Mouse (Mus musculus) NIH3T3 (cell line): ENCODE measurements around the gene Sapcd2.

ENCODE experiments used
- DNase-seq: peaks from one replicate; pipeline ENCODE4 v3.0.0-alpha.2; 2012; ENCODE audit warnings: low read depth

Gene Sapcd2

GRCm38 (mm10) chr2:25371764-25372643 is at the start of gene Sapcd2:
Gene Sapcd2 (plus strand): TSS chr2:25372321.
- DNase-seq: peak; percentile 91

DNA sequence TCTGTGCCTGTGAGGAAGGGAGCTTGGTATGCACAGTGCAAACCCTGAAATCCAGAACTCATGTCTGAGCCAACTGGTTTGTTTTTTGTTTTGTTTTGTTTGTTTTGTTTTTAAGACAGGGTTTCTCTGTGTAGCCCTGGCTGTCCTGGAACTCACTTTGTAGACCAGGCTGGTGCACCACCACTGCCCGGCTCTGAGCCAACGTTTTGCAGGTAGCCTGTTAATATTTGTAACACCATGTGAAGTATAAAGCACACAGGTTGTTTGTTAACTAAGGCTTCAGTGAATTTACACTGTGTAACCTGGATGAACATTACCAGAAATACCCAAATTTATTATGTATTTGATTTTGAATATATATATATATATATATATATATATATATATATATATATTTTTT is 46.1 kb upstream of the Sapcd2 start:
- no peak for DNase-seq

- peak; percentile 75 for DNase-seq
Observed at GRCm38 (mm10) chr2:25328440-25328839, 43.7 kb upstream of the Sapcd2 start.

GRCm38 (mm10) chr2:25331470-25331869 is 40.7 kb upstream of the Sapcd2 start:
- peak; percentile 37 for DNase-seq

DNA sequence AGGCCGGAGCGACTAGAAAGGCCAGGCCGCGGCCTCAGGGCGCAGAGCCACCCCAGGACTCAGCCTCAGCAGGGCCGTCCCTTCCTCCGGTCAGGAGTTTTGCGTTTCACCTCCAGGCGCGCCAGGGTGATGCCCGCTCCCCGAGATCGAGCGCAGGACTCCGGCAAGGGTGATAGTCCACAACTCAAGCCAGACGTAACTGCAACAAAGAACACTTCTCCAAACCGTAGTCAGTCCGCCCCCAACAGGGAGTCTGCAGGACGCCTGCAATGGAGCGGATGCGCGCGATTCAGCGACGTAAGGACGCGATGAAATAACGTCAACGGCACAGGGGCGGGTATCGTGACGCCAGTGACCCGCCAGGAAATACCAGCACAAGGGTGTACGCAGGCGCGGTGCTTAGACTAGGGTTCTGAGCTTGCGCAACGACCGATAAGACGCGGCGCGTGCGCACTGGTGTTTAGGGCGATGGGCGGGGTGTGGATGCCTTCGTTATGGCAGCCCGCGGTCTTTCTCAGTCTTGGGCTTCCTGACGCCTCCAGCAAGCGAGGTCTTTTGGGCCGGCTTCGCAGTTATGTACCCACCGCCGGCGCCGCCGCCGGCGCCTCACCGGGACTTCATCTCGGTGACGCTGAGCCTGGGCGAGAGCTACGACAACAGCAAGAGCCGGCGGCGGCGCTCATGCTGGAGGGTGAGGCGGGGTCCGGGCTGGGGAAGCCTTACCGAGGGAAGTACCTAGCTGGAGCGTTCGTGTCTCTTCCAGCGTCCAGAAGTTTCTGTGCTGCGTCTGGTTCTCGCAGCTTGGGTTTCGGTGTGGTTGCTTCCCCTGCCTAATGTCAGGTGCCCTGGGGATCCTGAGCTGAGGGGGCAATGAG is 39.6 kb upstream of the Sapcd2 start, which contains the start of gene Man1b1:
Gene Man1b1 (plus strand): TSS at position 53 of the 875 bp plus-strand sequence.
- peak; percentile 100 for DNase-seq

GRCm38 (mm10) chr2:25333569-25333968 is 38.6 kb upstream of the Sapcd2 start:
- DNase-seq: no peak

GRCm38 (mm10) chr2:25338303-25338702 is 33.8 kb upstream of the Sapcd2 start:
- DNase-seq: no peak

- no peak for DNase-seq
Observed at GRCm38 (mm10) chr2:25348162-25348561, 24.0 kb upstream of the Sapcd2 start.

DNA sequence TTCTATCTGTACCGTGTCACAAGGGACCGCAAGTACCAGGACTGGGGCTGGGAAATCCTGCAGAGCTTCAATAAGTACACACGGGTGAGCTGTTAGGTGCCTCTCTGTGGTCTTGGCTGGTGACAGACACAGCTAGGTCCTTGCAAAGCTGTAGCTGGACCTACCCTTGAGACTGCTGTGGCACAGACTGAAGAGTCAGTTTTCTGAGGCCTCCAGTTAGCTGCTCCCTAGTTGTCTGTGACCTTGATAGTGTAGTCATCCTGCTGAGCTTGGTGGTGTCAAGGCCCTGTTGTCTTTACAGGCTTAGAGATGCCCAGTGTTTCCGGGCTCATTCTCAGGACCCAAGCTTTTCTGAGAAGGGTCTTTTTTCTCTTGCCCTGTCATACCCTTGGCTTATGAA is 22.6 kb upstream of the Sapcd2 start:
- DNase-seq: no peak

- DNase-seq: no peak
Observed at GRCm38 (mm10) chr2:25350701-25351100, 21.4 kb upstream of the Sapcd2 start.

DNA sequence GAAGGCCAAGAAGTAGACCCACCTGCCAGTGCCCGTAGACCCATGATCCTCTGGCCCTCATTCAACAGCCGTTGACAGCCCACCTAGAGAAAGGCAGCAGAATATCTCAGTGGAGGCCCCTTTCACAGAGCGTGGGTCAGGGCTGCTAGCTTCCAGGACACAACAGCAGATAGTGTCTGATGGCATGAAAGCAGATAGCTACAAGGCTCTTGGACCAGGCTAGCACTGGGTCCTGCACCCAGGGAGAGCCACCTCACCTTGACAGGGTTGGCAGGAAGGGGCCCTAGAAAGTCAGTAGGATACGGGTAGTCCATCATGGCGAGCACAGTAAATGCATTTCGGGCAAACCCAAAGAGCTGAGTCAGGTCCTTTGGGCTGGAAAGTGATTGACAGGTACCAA is 17.9 kb upstream of the Sapcd2 start:
- DNase-seq: no peak

GRCm38 (mm10) chr2:25355419-25356066 is 16.6 kb upstream of the Sapcd2 start:
- DNase-seq: no peak

DNA sequence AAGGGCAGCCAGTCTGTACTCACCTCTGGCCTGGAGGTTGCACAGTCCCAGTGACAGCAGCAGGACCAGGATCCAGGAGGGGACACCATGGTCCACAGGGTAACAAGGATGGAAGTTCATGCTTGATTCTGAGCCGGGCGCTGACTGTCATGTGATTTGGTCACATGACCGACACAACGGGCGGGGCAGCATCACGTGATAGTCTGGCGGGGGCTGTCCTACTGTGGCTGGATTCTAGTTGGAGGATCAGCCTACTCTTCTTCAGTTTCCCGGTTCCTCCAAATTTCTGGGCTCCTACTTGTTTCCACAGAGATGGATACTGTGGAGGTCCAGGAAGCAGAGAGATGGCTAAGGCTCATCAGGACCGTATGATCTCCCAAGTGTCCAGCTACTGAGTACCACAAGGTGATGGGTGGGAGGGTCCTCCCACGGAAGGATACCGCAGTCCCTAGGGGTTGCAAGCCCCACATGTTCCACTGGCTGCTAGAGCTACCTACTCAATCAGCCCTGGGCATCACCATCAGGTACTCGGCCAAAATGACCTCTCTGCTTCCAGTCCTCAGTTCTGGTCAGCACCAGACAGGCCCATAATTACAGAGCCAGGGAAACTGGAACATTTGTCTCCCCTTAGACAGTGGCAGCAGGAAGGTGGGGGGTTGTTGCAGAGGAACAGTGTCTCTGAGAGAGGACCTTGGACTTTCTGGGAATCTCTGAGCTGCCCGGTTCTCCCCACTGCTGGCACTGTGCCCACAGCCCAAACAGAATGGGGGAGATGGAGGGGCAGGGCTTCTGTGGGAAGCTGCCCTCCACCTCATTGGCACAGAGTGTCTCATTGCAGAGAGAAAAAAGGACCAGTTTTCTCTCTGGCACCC is 15.7 kb upstream of the Sapcd2 start, which contains the start of gene Dpp7:
Gene Dpp7 (minus strand): TSS at position 152 of the 872 bp plus-strand sequence.
- DNase-seq: peak; percentile 95

- no peak for DNase-seq
Observed at GRCm38 (mm10) chr2:25359848-25360247, 12.3 kb upstream of the Sapcd2 start.

DNA sequence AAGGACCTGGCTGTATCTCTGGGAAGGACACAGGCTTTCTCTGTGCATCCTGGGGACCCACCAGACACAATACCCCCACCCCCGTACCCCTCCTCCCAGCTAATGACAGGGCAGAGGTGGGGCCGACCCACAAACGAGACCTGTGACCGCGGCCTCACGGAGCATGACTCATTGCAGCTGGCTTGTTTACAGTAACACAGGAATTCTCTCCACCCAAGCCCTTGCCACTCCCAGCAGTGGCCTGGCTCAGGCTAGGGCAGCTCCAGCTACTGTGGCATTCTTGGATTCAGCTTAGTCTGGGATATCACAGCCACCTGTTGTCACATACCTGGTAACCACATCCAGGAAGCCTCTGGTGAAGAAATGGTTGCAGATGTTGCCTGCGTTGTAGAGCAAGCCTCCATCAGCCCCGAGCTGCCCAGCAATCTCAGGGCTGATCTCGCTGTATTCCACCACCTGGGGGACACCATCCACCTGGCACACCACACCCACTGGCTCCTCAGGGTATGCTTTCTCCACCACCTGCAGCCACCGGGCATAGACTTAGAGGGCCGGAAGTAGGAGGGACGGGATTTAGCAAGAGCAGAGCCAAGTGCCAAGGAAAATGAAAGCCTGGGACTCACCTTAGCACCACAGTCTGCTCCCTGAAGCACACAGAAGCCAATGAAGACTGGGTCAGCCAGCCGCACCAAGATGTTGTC is 8.5 kb upstream of the Sapcd2 start:
- peak; percentile 62 for DNase-seq

DNA sequence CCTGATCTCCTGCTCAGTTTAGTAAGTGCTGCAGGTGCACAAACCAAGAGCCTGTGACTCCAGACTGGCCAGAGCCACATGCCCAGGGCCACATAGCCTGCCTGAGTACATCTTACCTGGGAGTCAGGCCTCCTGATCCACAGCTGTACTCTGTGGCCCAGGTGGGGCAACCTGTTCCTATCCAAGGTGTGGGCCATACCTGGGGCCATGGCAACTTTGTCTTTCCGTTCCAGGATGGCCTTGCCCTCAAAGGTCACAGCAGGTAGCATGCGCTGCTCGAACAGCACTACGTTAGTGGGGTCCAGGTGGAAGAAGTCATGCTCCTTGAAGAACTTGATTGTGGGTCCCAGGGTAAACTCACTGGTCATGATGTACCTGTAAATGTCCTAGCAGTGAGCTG is 7.8 kb upstream of the Sapcd2 start:
- no peak for DNase-seq

- DNase-seq: no peak
Observed at GRCm38 (mm10) chr2:25364761-25365090, 7.4 kb upstream of the Sapcd2 start.

- DNase-seq: peak; percentile 97
Observed at GRCm38 (mm10) chr2:25365091-25365761, 6.9 kb upstream of the Sapcd2 start, which contains the start of gene Uap1l1. Gene Uap1l1 (minus strand): TSS chr2:25365682.

DNA sequence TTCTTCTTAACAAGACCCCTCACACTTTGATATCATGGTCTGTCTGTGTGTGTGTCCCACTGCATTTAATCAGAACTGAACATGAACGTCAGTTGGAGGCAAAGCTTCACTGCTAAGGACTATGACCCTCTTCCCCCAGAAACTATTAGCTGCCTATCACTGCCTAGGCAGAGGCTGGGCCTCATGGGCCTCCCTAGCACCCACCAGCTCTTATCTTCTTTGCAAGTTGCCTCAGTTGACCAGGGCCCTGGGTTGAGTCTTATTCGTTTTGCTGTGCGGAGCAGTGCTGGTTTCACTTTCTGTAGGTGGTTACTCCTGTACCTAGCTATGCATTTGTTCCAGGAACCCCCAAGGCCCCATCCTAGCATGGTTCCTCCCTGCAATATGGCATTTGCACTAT is 2.1 kb upstream of the Sapcd2 start:
- no peak for DNase-seq
